Mouse (Mus musculus): ENCODE data around the gene Rac1. TPM values are rescaled to one million over a fixed set of nuclear protein-coding genes. Genes with fewer than 3 reads are reported as not detected.

The Rac1 gene
- total and polyA plus RNA-seq, 2 experiments, result 38.6 to 99.8 TPM

DNA sequence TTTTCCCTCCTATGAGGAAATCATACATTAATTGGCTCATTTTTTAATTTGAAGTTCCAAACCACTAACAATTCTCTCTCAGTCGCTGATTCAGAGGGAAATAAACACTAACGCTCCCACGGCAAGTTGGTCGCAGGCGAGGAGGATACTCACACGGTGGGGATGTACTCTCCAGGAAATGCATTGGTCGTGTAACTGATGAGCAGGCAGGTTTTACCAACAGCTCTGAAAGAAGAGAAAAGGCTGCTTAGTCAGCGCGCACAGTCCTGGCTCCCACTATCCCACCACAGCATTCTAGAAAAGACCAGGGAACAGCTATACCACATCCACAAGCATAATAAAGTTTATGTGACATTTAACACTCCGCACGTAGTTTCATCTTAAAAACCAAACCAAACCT, 10.8 kb downstream of the Rac1 start:
- no peak for TF ChIP-seq CTCF (IDR thresholded peaks at IDR 0.05; ENCODE audit: low read depth, low read length)
- Histone ChIP-seq H3K79me2 (ENCODE audit: control insufficient read depth, insufficient read depth, low read length) (peaks cover 56% of the 10 kb centered on the region), H3K36me3 (ENCODE audit: control insufficient read depth, insufficient read depth, low read length) (peaks cover 26% of the 10 kb centered on the region), H3K27ac (replicated peaks; ENCODE audit: insufficient read depth, low read depth, low read length) (no peak overlapping the region), H3K27me3 (ENCODE audit: control insufficient read depth, insufficient read depth, low read length) (no peaks in the 10 kb centered on the region), H3K4me3 (ENCODE audit: insufficient read depth, low read depth, low read length) (no peak overlapping the region), H3K4me1 (ENCODE audit: control insufficient read depth, insufficient read depth, low read length) (peaks cover 29% of the 10 kb centered on the region), H3K9ac (ENCODE audit: low read depth, low read length) (no peak overlapping the region)
- 75% methylated on average over 11 of the region's 11 CpGs for WGBS
- DNase-seq (ENCODE audit: extremely low read depth, low read depth, low spot score), result no peak

DNA sequence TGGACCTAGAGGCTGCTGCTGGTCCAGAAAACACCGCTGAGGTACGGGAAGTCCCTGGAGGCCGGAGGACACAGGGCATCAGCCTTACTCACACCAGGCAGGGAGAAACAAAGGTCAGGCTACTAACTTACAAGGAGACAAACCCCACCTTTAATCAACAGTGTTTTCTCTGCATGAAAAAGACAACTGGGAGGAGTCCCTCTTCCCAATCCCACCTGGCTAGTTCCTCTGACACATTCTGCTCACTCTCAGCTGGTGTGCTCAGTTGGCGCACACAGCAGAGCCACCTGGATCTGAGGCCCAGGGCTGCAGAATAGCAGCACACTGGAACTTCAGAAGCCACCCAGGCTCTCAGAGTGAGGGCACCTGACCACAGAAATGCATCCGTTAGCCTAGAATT, 13.0 kb downstream of the Rac1 start:
- no peak overlapping the region for H3K27ac ChIP-seq (replicated peaks; ENCODE audit: insufficient read depth, low read depth, low read length)
- peaks cover 32% of the 10 kb centered on the region for H3K36me3 ChIP-seq (ENCODE audit: control insufficient read depth, insufficient read depth, low read length)
- 76% methylated on average over 5 of the region's 5 CpGs for WGBS
- peaks cover 18% of the 10 kb centered on the region for H3K4me1 ChIP-seq (ENCODE audit: control insufficient read depth, insufficient read depth, low read length)
- DNase-seq (ENCODE audit: extremely low read depth, low read depth, low spot score), result no peak
- H3K4me3 ChIP-seq (ENCODE audit: insufficient read depth, low read depth, low read length), result no peak overlapping the region
- no peak overlapping the region for H3K9ac ChIP-seq (ENCODE audit: low read depth, low read length)
- H3K79me2 ChIP-seq (ENCODE audit: control insufficient read depth, insufficient read depth, low read length), result peaks cover 53% of the 10 kb centered on the region
- no peak for TF ChIP-seq POLR2A (IDR thresholded peaks at IDR 0.05; ENCODE audit: extremely low read depth, insufficient read depth, low read length)
- TF ChIP-seq CTCF (IDR thresholded peaks at IDR 0.05; ENCODE audit: low read depth, low read length), result no peak
- H3K27me3 ChIP-seq (ENCODE audit: control insufficient read depth, insufficient read depth, low read length), result no peaks in the 10 kb centered on the region

DNA sequence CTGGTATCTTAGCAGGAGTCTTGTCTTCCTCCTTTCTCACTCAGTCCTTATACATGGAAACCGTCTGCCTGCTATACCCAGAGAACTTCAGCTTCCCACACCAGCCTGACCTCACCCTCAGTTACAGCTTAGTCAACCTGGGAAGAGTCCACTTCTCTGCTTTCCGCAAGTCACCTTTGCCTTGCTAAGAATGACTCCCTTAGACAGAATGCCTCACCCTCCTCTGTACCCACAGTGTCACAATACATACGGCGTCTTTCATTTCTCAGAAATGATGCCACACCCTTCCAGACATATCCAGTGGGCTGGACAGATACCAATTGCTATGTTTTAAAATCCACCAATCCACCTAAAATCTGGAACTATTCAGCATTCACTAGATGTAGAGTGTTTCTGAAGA, 15.5 kb downstream of the Rac1 start:
- Histone ChIP-seq H3K36me3 (ENCODE audit: control insufficient read depth, insufficient read depth, low read length) (peaks cover 32% of the 10 kb centered on the region), H3K4me1 (ENCODE audit: control insufficient read depth, insufficient read depth, low read length) (peaks cover 7% of the 10 kb centered on the region), H3K4me3 (ENCODE audit: insufficient read depth, low read depth, low read length) (no peak overlapping the region), H3K27ac (replicated peaks; ENCODE audit: insufficient read depth, low read depth, low read length) (no peak overlapping the region), H3K79me2 (ENCODE audit: control insufficient read depth, insufficient read depth, low read length) (peaks cover 32% of the 10 kb centered on the region; the same call in 1 of the 2 replicates), H3K27me3 (ENCODE audit: control insufficient read depth, insufficient read depth, low read length) (no peaks in the 10 kb centered on the region), H3K9ac (ENCODE audit: low read depth, low read length) (no peak overlapping the region)
- WGBS, result 71% methylated on average over 4 of the region's 4 CpGs
- DNase-seq (ENCODE audit: extremely low read depth, low read depth, low spot score), result no peak
- TF ChIP-seq POLR2A (IDR thresholded peaks at IDR 0.05; ENCODE audit: extremely low read depth, insufficient read depth, low read length), result no peak
- TF ChIP-seq CTCF (IDR thresholded peaks at IDR 0.05; ENCODE audit: low read depth, low read length), result no peak

GRCm38 (mm10) chr5:143511577-143511976, 16.3 kb downstream of the Rac1 start:
- H3K4me3 ChIP-seq (ENCODE audit: insufficient read depth, low read depth, low read length), result no peak overlapping the region
- H3K27me3 ChIP-seq (ENCODE audit: control insufficient read depth, insufficient read depth, low read length), result no peaks in the 10 kb centered on the region
- peaks cover 30% of the 10 kb centered on the region for H3K36me3 ChIP-seq (ENCODE audit: control insufficient read depth, insufficient read depth, low read length)
- H3K4me1 ChIP-seq (ENCODE audit: control insufficient read depth, insufficient read depth, low read length), result peaks cover 7% of the 10 kb centered on the region
- no peak for DNase-seq (ENCODE audit: extremely low read depth, low read depth, low spot score)
- WGBS, result 78% methylated on average over 4 of the region's 4 CpGs
- H3K9ac ChIP-seq (ENCODE audit: low read depth, low read length), result no peak overlapping the region
- TF ChIP-seq CTCF (IDR thresholded peaks at IDR 0.05; ENCODE audit: low read depth, low read length) (no peak), POLR2A (IDR thresholded peaks at IDR 0.05; ENCODE audit: extremely low read depth, insufficient read depth, low read length) (no peak)
- no peak overlapping the region for H3K27ac ChIP-seq (replicated peaks; ENCODE audit: insufficient read depth, low read depth, low read length)
- H3K79me2 ChIP-seq (ENCODE audit: control insufficient read depth, insufficient read depth, low read length), result peaks cover 27% of the 10 kb centered on the region; the same call in 1 of the 2 replicates

DNA sequence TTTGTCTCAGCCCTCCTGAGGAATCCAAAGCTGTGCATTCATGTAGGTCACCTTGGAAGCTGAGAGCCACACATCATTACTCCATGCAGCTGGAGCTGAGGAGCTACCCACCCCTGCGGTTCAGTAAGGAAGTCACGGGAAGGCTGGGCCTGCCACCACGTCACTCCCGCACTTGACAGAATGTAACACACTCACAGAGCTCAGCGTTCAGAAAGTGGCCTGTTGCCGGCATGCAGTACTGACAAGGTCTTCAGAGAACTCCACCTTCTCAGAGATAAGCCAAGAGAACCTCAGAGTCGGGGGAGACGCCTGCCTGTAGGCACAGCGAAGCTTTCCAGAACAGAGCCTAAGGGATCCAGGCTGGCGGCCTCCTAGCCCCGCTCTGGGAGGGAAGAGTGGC, 18.1 kb downstream of the Rac1 start:
- Histone ChIP-seq H3K4me1 (ENCODE audit: control insufficient read depth, insufficient read depth, low read length) (peaks cover 7% of the 10 kb centered on the region), H3K4me3 (ENCODE audit: insufficient read depth, low read depth, low read length) (no peak overlapping the region), H3K27ac (replicated peaks; ENCODE audit: insufficient read depth, low read depth, low read length) (no peak overlapping the region), H3K9ac (ENCODE audit: low read depth, low read length) (no peak overlapping the region), H3K36me3 (ENCODE audit: control insufficient read depth, insufficient read depth, low read length) (peaks cover 25% of the 10 kb centered on the region; the same call in 1 of the 2 replicates), H3K79me2 (ENCODE audit: control insufficient read depth, insufficient read depth, low read length) (peaks cover 21% of the 10 kb centered on the region; the same call in 1 of the 2 replicates), H3K27me3 (ENCODE audit: control insufficient read depth, insufficient read depth, low read length) (no peaks in the 10 kb centered on the region)
- no peak for DNase-seq (ENCODE audit: extremely low read depth, low read depth, low spot score)
- WGBS, result 70% methylated on average over 11 of the region's 11 CpGs
- TF ChIP-seq POLR2A (IDR thresholded peaks at IDR 0.05; ENCODE audit: extremely low read depth, insufficient read depth, low read length), result no peak
- TF ChIP-seq CTCF (IDR thresholded peaks at IDR 0.05; ENCODE audit: low read depth, low read length), result no peak

DNA sequence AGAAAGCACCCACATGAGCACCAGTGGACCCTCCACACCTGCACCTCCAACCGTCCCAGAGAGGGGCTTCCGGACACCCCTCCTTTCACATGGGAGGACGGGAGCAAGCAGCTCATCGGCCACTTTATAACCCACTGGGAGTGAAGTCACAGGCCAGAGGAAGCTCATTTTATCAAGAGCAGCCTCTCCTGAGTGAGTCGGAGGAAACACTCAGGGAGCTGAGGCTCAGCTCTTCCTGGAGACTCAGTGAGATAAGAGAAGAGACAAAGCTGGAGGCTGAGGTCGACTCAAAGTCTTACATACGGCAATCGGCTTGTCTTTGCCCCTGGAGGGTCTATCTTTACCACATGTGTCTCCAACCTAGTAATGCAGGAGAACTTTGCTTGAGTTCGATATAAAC, 18.5 kb downstream of the Rac1 start:
- 73% methylated on average over 9 of the region's 9 CpGs for WGBS
- peaks cover 18% of the 10 kb centered on the region; the same call in 1 of the 2 replicates for H3K79me2 ChIP-seq (ENCODE audit: control insufficient read depth, insufficient read depth, low read length)
- DNase-seq (ENCODE audit: extremely low read depth, low read depth, low spot score), result no peak
- TF ChIP-seq CTCF (IDR thresholded peaks at IDR 0.05; ENCODE audit: low read depth, low read length), result no peak
- no peak for TF ChIP-seq POLR2A (IDR thresholded peaks at IDR 0.05; ENCODE audit: extremely low read depth, insufficient read depth, low read length)
- peaks cover 23% of the 10 kb centered on the region for H3K36me3 ChIP-seq (ENCODE audit: control insufficient read depth, insufficient read depth, low read length)
- peaks cover 7% of the 10 kb centered on the region for H3K4me1 ChIP-seq (ENCODE audit: control insufficient read depth, insufficient read depth, low read length)
- no peaks in the 10 kb centered on the region for H3K27me3 ChIP-seq (ENCODE audit: control insufficient read depth, insufficient read depth, low read length)
- no peak overlapping the region for H3K4me3 ChIP-seq (ENCODE audit: insufficient read depth, low read depth, low read length)
- 0 out of 2 replicates have a peak overlapping the region, but pooled peaks have one; percentile 24 for H3K27ac ChIP-seq (replicated peaks; ENCODE audit: insufficient read depth, low read depth, low read length)
- no peak overlapping the region for H3K9ac ChIP-seq (ENCODE audit: low read depth, low read length)

Data from liver, adult 2 months (tissue).